Mouse (Mus musculus): Measurements from ENCODE around the gene Abr. TPM values are rescaled to one million over a fixed set of nuclear protein-coding genes. Genes with fewer than 3 reads are reported as not detected.
A peak's percentile ranks its signal among the peaks of the same experiment; 100 is the strongest.

The Abr gene
- polyA plus RNA-seq, 1 experiment from 2014 or later, result 39.2 TPM

- no peak for TF ChIP-seq CTCF (IDR thresholded peaks at IDR 0.05; ENCODE audit: low read depth)
- no peak for DNase-seq
- Histone ChIP-seq H3K27me3 (ENCODE audit: insufficient read depth, low read length) (no peaks in the 10 kb centered on the region), H3K4me2 (no peak overlapping the region), H3K4me3 (ENCODE audit: low read depth, low read length) (no peak overlapping the region), H3K27ac (ENCODE audit: low read depth) (no peak overlapping the region), H3K4me1 (ENCODE audit: insufficient read depth) (no peaks in the 10 kb centered on the region), H3K36me3 (ENCODE audit: insufficient read depth) (no peaks in the 10 kb centered on the region), H3K9me3 (ENCODE audit: low read depth, low read length) (no peaks in the 10 kb centered on the region), H3K9ac (no peak overlapping the region)
- 64% methylated on average over 5 of the region's 5 CpGs for WGBS
- ATAC-seq (ENCODE audit: insufficient read depth), result no peak
Observed at GRCm38 (mm10) chr11:76543300-76543699, 78.8 kb downstream of the Abr start.

- Histone ChIP-seq H3K27me3 (ENCODE audit: insufficient read depth, low read length) (no peaks in the 10 kb centered on the region), H3K4me1 (ENCODE audit: insufficient read depth) (no peaks in the 10 kb centered on the region), H3K4me3 (ENCODE audit: low read depth, low read length) (no peak overlapping the region), H3K9ac (no peak overlapping the region), H3K9me3 (ENCODE audit: low read depth, low read length) (no peaks in the 10 kb centered on the region), H3K36me3 (ENCODE audit: insufficient read depth) (no peaks in the 10 kb centered on the region), H3K4me2 (no peak overlapping the region), H3K27ac (ENCODE audit: low read depth) (no peak overlapping the region)
- peak; percentile 84 for TF ChIP-seq CTCF (IDR thresholded peaks at IDR 0.05; ENCODE audit: low read depth)
- 24% methylated on average over 1 of the region's 1 CpGs for WGBS
- ATAC-seq (ENCODE audit: insufficient read depth) (no peak), DNase-seq (peak; percentile 84)
Observed at GRCm38 (mm10) chr11:76540973-76541372, 81.1 kb downstream of the Abr start.

GRCm38 (mm10) chr11:76537401-76537800, 84.7 kb downstream of the Abr start:
- Histone ChIP-seq H3K27me3 (ENCODE audit: insufficient read depth, low read length) (no peaks in the 10 kb centered on the region), H3K9ac (no peak overlapping the region), H3K27ac (ENCODE audit: low read depth) (no peak overlapping the region), H3K4me2 (no peak overlapping the region), H3K36me3 (ENCODE audit: insufficient read depth) (no peaks in the 10 kb centered on the region), H3K9me3 (ENCODE audit: low read depth, low read length) (no peaks in the 10 kb centered on the region), H3K4me1 (ENCODE audit: insufficient read depth) (no peaks in the 10 kb centered on the region), H3K4me3 (ENCODE audit: low read depth, low read length) (no peak overlapping the region)
- ATAC-seq (ENCODE audit: insufficient read depth), result no peak
- DNase-seq, result no peak
- no peak for TF ChIP-seq CTCF (IDR thresholded peaks at IDR 0.05; ENCODE audit: low read depth)
- WGBS, result 78% methylated on average over 3 of the region's 3 CpGs

GRCm38 (mm10) chr11:76536576-76537354, 85.3 kb downstream of the Abr start:
- H3K9ac ChIP-seq, result no peak overlapping the region
- peak; percentile 71 for TF ChIP-seq CTCF (IDR thresholded peaks at IDR 0.05; ENCODE audit: low read depth)
- no peak overlapping the region for H3K27ac ChIP-seq (ENCODE audit: low read depth)
- no peak overlapping the region for H3K4me2 ChIP-seq
- no peak overlapping the region for H3K4me3 ChIP-seq (ENCODE audit: low read depth, low read length)
- ATAC-seq (ENCODE audit: insufficient read depth) (no peak), DNase-seq (peak; percentile 21)
- H3K4me1 ChIP-seq (ENCODE audit: insufficient read depth), result no peaks in the 10 kb centered on the region
- no peaks in the 10 kb centered on the region for H3K27me3 ChIP-seq (ENCODE audit: insufficient read depth, low read length)
- WGBS, result 78% methylated on average over 10 of the region's 10 CpGs
- H3K9me3 ChIP-seq (ENCODE audit: low read depth, low read length), result no peaks in the 10 kb centered on the region
- no peaks in the 10 kb centered on the region for H3K36me3 ChIP-seq (ENCODE audit: insufficient read depth)

GRCm38 (mm10) chr11:76532001-76532400, 90.1 kb downstream of the Abr start:
- no peaks in the 10 kb centered on the region for H3K9me3 ChIP-seq (ENCODE audit: low read depth, low read length)
- WGBS, result 90% methylated on average over 7 of the region's 7 CpGs
- no peak for DNase-seq

GRCm38 (mm10) chr11:76530966-76531678, 91.0 kb downstream of the Abr start:
- DNase-seq (no peak), ATAC-seq (ENCODE audit: insufficient read depth) (no peak)
- Histone ChIP-seq H3K9ac (no peak overlapping the region), H3K27me3 (ENCODE audit: insufficient read depth, low read length) (no peaks in the 10 kb centered on the region), H3K4me3 (ENCODE audit: low read depth, low read length) (no peak overlapping the region), H3K9me3 (ENCODE audit: low read depth, low read length) (no peaks in the 10 kb centered on the region), H3K4me2 (no peak overlapping the region), H3K27ac (ENCODE audit: low read depth) (no peak overlapping the region), H3K4me1 (ENCODE audit: insufficient read depth) (no peaks in the 10 kb centered on the region), H3K36me3 (ENCODE audit: insufficient read depth) (no peaks in the 10 kb centered on the region)
- WGBS, result 44% methylated on average over 7 of the region's 7 CpGs
- TF ChIP-seq CTCF (IDR thresholded peaks at IDR 0.05; ENCODE audit: low read depth), result no peak

More at GRCm38 (mm10) chr11:76532001-76532400, 90.1 kb downstream of the Abr start:
- TF ChIP-seq CTCF (IDR thresholded peaks at IDR 0.05; ENCODE audit: low read depth), result no peak
- ATAC-seq (ENCODE audit: insufficient read depth), result no peak
- Histone ChIP-seq H3K27me3 (ENCODE audit: insufficient read depth, low read length) (no peaks in the 10 kb centered on the region), H3K9ac (no peak overlapping the region), H3K27ac (ENCODE audit: low read depth) (no peak overlapping the region), H3K4me3 (ENCODE audit: low read depth, low read length) (no peak overlapping the region), H3K4me2 (no peak overlapping the region), H3K4me1 (ENCODE audit: insufficient read depth) (no peaks in the 10 kb centered on the region), H3K36me3 (ENCODE audit: insufficient read depth) (no peaks in the 10 kb centered on the region)

GRCm38 (mm10) chr11:76530168-76530935, 91.8 kb downstream of the Abr start:
- DNase-seq (no peak), ATAC-seq (ENCODE audit: insufficient read depth) (no peak)
- no peaks in the 10 kb centered on the region for H3K27me3 ChIP-seq (ENCODE audit: insufficient read depth, low read length)
- H3K36me3 ChIP-seq (ENCODE audit: insufficient read depth), result no peaks in the 10 kb centered on the region
- H3K4me1 ChIP-seq (ENCODE audit: insufficient read depth), result no peaks in the 10 kb centered on the region
- no peak overlapping the region for H3K27ac ChIP-seq (ENCODE audit: low read depth)
- 63% methylated on average over 15 of the region's 15 CpGs for WGBS
- no peak for TF ChIP-seq CTCF (IDR thresholded peaks at IDR 0.05; ENCODE audit: low read depth)
- H3K4me2 ChIP-seq, result no peak overlapping the region
- no peaks in the 10 kb centered on the region for H3K9me3 ChIP-seq (ENCODE audit: low read depth, low read length)
- no peak overlapping the region for H3K9ac ChIP-seq
- no peak overlapping the region for H3K4me3 ChIP-seq (ENCODE audit: low read depth, low read length)

Measured in lung, embryonic 14.5 days (tissue).